Mouse (Mus musculus) spleen, adult 2 months (tissue): ENCODE measurements around the gene Ostf1. TPM values are rescaled to one million over a fixed set of nuclear protein-coding genes. Genes with fewer than 3 reads are reported as not detected.

ENCODE experiments used
- DNase-seq, 2 experiments: peaks; one replicate each; pipeline versions ENCODE4 v3.0.0 to v3.0.0-alpha.2; 2012 to 2021; ENCODE audit warnings: low spot score in 2 of 2, low read depth in 1 of 2
- H3K27ac ChIP-seq: fragments of 200-500 bp; 2 replicates; pipeline ENCODE4 v1.5.1; 2012; ENCODE audit warnings: low read length, inconsistent platforms; ENCODE audit not compliant: insufficient read depth
- H3K27me3 ChIP-seq: fragments of 200-500 bp; 2 replicates; pipeline ENCODE4 v1.6.1; 2012; ENCODE audit warnings: mild to moderate bottlenecking, moderate library complexity, low read length, inconsistent platforms; ENCODE audit not compliant: control insufficient read depth, insufficient read depth
- H3K36me3 ChIP-seq: fragments of 200-500 bp; 2 replicates; pipeline ENCODE4 v1.6.1; 2012; ENCODE audit warnings: mild to moderate bottlenecking, low read length, inconsistent platforms; ENCODE audit not compliant: control insufficient read depth, insufficient read depth
- H3K4me1 ChIP-seq: fragments of 200-500 bp; 2 replicates; pipeline ENCODE4 v1.6.1; 2011; ENCODE audit warnings: inconsistent platforms; ENCODE audit not compliant: control insufficient read depth, insufficient read depth, insufficient read length
- H3K4me3 ChIP-seq: fragments of 200-500 bp; 2 replicates; pipeline ENCODE4 v1.5.1; 2011; ENCODE audit warnings: mild to moderate bottlenecking, inconsistent platforms; ENCODE audit not compliant: insufficient read depth, insufficient read length; ENCODE audit errors: extremely low read depth
- CTCF ChIP-seq: fragments of 200-500 bp; IDR thresholded peaks from 2 replicates; pipeline ENCODE4 v1.5.1; 2011; ENCODE audit warnings: mild to moderate bottlenecking, inconsistent platforms; ENCODE audit not compliant: insufficient read depth, insufficient read length, insufficient replicate concordance; ENCODE audit errors: extremely low read depth
- POLR2A ChIP-seq: fragments of 200-500 bp; IDR thresholded peaks from 2 replicates; pipeline ENCODE4 v1.6.1; 2011; ENCODE audit warnings: low read depth, low read length, inconsistent platforms
- WGBS: fragments of 180-500 bp; shearing (Covaris S2); methylation state at CpG from one replicate; pipeline ENCODE4 v1.1.7; 2018; 5-methylcytosine and 5-hydroxymethylcytosine counted together
- polyA plus RNA-seq: library from polyadenylated mRNA; depleted of rRNA; stranded (reverse); fragments of >200 nt; gene quantifications from 2 replicates; pipeline ENCODE4 v1.2.3, GENCODE M21; 2012; rRNA removed

The Ostf1 gene
- polyA plus RNA-seq, 1 experiment = 69.7 TPM

GRCm38 (mm10) chr19:18567936-18568827 is 63.4 kb downstream of the Ostf1 start:
- Histone ChIP-seq H3K27me3 (no peaks in the 10 kb centered on the region), H3K36me3 (no peaks in the 10 kb centered on the region), H3K27ac (no peak overlapping the region), H3K4me3 (no peak overlapping the region), H3K4me1 (no peaks in the 10 kb centered on the region; the same call in 1 of the 2 replicates)
- DNase-seq = no peak
- TF ChIP-seq CTCF = no peak
- TF ChIP-seq POLR2A = no peak
- 83% methylated on average over 12 of the region's 12 CpGs for WGBS

DNA sequence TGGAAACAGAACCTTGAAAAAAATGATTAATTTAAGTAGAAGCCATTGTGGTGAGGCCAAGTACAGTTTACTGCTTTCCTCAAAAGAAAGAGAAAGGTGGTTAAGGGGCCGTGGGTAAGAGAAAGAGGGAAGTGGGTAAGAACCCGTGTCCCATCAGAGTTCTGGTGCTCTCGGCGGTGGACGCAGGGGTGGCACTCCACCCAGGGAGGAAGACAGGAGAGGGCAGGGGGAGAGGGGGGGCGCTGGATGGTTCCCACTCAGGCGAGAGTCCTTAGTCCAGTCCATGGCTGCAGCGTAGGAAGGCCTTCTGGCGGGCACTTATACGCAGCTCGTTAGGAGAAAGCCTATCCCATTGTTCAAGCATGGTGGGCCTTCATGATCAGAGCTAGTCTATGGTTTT is 64.1 kb downstream of the Ostf1 start:
- no peak overlapping the region for H3K4me3 ChIP-seq
- 53% methylated on average over 11 of the region's 11 CpGs for WGBS

GRCm38 (mm10) chr19:18557708-18558107 is 73.9 kb downstream of the Ostf1 start:
- Histone ChIP-seq H3K27me3 (no peaks in the 10 kb centered on the region), H3K27ac (no peak overlapping the region), H3K4me3 (no peak overlapping the region), H3K4me1 (no peaks in the 10 kb centered on the region), H3K36me3 (no peaks in the 10 kb centered on the region)
- 89% methylated on average over 1 of the region's 1 CpGs for WGBS
- TF ChIP-seq CTCF = no peak
- no peak for TF ChIP-seq POLR2A
- no peak for DNase-seq

More for the DNA sequence above, 64.1 kb downstream of the Ostf1 start:
- TF ChIP-seq CTCF (no peak), POLR2A (no peak)
- H3K4me1 ChIP-seq = no peaks in the 10 kb centered on the region; the same call in 1 of the 2 replicates
- no peaks in the 10 kb centered on the region for H3K27me3 ChIP-seq
- H3K27ac ChIP-seq = no peak overlapping the region
- no peak for DNase-seq
- no peaks in the 10 kb centered on the region for H3K36me3 ChIP-seq

GRCm38 (mm10) chr19:18555645-18556044 is 76.0 kb downstream of the Ostf1 start:
- Histone ChIP-seq H3K4me3 (no peak overlapping the region), H3K27ac (no peak overlapping the region), H3K36me3 (no peaks in the 10 kb centered on the region), H3K27me3 (no peaks in the 10 kb centered on the region), H3K4me1 (no peaks in the 10 kb centered on the region)
- TF ChIP-seq POLR2A = no peak
- no peak for TF ChIP-seq CTCF
- no peak for DNase-seq
- WGBS = 23% methylated on average over 2 of the region's 2 CpGs

DNA sequence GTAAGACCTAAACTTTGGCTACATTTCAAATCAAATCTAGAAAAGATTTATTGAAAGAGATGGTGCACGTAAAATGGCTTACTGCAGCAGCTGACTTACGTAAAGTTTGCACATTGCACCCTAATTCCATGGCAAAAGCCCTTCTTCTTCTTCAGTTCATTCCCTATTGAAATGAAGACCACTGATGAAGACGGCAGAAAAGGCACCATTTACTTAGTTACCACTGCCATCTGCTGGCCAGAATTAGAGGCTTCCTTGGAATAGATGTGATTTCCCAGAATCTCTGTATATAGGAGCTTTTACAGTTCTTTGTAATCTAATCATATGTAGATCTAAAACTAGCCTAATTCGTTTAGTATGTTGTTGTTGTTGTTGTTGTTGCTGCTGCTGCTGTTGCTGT is 83.0 kb downstream of the Ostf1 start:
- Histone ChIP-seq H3K4me1 (no peaks in the 10 kb centered on the region), H3K27ac (no peak overlapping the region), H3K27me3 (no peaks in the 10 kb centered on the region; the same call in 1 of the 2 replicates), H3K36me3 (no peaks in the 10 kb centered on the region), H3K4me3 (no peak overlapping the region)
- 15% methylated on average over 4 of the region's 4 CpGs for WGBS
- TF ChIP-seq POLR2A (no peak), CTCF (no peak)
- peak in 1 of 2 experiments; percentile 6 for DNase-seq

Other genes starting within 250 kb of the Ostf1 start
- gene Nmrk1, start 127 bp upstream of the Ostf1 start, polyA plus RNA-seq = 3.5 and 4.0 TPM in 2 replicates
- gene Carnmt1, start 38.9 kb upstream of the Ostf1 start, polyA plus RNA-seq = 3.1 and 5.8 TPM in 2 replicates
- gene D030056L22Rik, start 81.4 kb upstream of the Ostf1 start, polyA plus RNA-seq = 10.1 and 18.3 TPM in 2 replicates
- 0.02 and 0.05 TPM in 2 replicates for gene Trpm6, start 118.2 kb upstream of the Ostf1 start, polyA plus RNA-seq